Mouse (Mus musculus): Measurements from ENCODE around the gene Slc26a9. TPM values are rescaled to one million over a fixed set of nuclear protein-coding genes. Genes with fewer than 3 reads are reported as not detected.

The Slc26a9 gene
- polyA plus RNA-seq, 1 experiment from 2014 or later, result not detected

DNA sequence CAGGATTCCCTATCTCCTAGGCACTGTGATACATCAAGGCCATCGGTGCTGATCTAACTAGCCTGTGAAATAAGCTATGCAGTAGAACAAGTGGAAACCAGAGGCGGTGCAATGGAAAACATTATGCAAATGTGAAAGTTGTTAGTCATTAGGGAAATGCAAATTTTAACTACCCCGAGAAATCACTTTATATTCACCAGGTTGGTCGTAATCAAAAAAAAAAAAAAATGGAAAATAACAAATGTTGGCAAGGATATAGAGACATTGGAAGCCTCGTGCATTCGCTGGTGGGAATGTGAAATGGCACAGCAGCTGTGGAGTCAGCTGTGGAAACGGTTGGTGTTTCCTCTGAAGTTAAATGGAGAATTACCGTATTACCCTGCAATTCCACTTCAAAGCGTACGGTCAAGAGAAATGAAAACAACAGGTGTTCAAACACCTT is 77.1 kb downstream of the Slc26a9 start:
- Histone ChIP-seq H3K27me3 (ENCODE audit: control insufficient read depth, insufficient read depth, low read length) (no peaks in the 10 kb centered on the region), H3K4me3 (ENCODE audit: low read depth, low read length) (no peak overlapping the region), H3K4me1 (ENCODE audit: control insufficient read depth, insufficient read depth, low read length) (no peaks in the 10 kb centered on the region), H3K9ac (ENCODE audit: low read length) (no peak overlapping the region), H3K4me2 (no peak overlapping the region), H3K36me3 (ENCODE audit: control insufficient read depth, insufficient read depth, low read length) (no peaks in the 10 kb centered on the region), H3K9me3 (ENCODE audit: control insufficient read depth, low read length) (no peaks in the 10 kb centered on the region), H3K27ac (ENCODE audit: low read depth, low read length) (no peak overlapping the region)
- no peak for ATAC-seq (ENCODE audit: low FRiP score)
- 90% methylated on average over 10 of the region's 10 CpGs for WGBS
- DNase-seq (ENCODE audit: low spot score, missing footprints), result peak; percentile 81

Other genes starting within 250 kb of the Slc26a9 start
- gene Srgap2, start 216.7 kb upstream of the Slc26a9 start, polyA plus RNA-seq (2014; fragmentation: Nextera tagmentation; extraction: Ambion mirVana), result 16.4 and 19.3 TPM in 2 replicates
- 4.5 and 4.7 TPM in 2 replicates for gene Fam72a, start 216.1 kb upstream of the Slc26a9 start, polyA plus RNA-seq (2014; fragmentation: Nextera tagmentation; extraction: Ambion mirVana)
- not detected in 2 replicates for gene Avpr1b, start 144.8 kb upstream of the Slc26a9 start, polyA plus RNA-seq (2014; fragmentation: Nextera tagmentation; extraction: Ambion mirVana)
- 0.12 and 0.31 TPM in 2 replicates for gene Ctse, start 105.7 kb upstream of the Slc26a9 start, polyA plus RNA-seq (2014; fragmentation: Nextera tagmentation; extraction: Ambion mirVana)
- 1.0 and 1.3 TPM in 2 replicates for gene Rab7b, start 55.3 kb upstream of the Slc26a9 start, polyA plus RNA-seq (2014; fragmentation: Nextera tagmentation; extraction: Ambion mirVana)
- 0.82 and 1.5 TPM in 2 replicates for gene Pm20d1, start 53.4 kb downstream of the Slc26a9 start, polyA plus RNA-seq (2014; fragmentation: Nextera tagmentation; extraction: Ambion mirVana)
- 10.0 and 11.4 TPM in 2 replicates for gene Slc41a1, start 83.5 kb downstream of the Slc26a9 start, polyA plus RNA-seq (2014; fragmentation: Nextera tagmentation; extraction: Ambion mirVana)
- 12.5 and 15.0 TPM in 2 replicates for gene Rab29, start 123.2 kb downstream of the Slc26a9 start, polyA plus RNA-seq (2014; fragmentation: Nextera tagmentation; extraction: Ambion mirVana)
- gene Nucks1, start 166.5 kb downstream of the Slc26a9 start, polyA plus RNA-seq (2014; fragmentation: Nextera tagmentation; extraction: Ambion mirVana), result 61.3 and 63.1 TPM in 2 replicates
- gene Slc45a3, start 218.9 kb downstream of the Slc26a9 start, polyA plus RNA-seq (2014; fragmentation: Nextera tagmentation; extraction: Ambion mirVana), result 19.5 and 20.5 TPM in 2 replicates